Mouse (Mus musculus) lung, embryonic 16.5 days (tissue): Measurements from ENCODE around the gene Gm3409. TPM values are rescaled to one million over a fixed set of nuclear protein-coding genes. Genes with fewer than 3 reads are reported as not detected.
"Not testable (repeated sequence)": the region's sequence is repeated elsewhere in the genome, so short reads cannot be mapped to it uniquely, and the experiment has no call there.

Experiments
- ATAC-seq: fragments of 200-750 bp; cut with Nextera tagmentation; 2 replicates; pipeline ENCODE4 v1.8.0; 2017; ENCODE audit warnings: low read depth, mild to moderate bottlenecking, moderate library complexity
- H3K27ac ChIP-seq: fragments of 300-500 bp; sonication (generic); 2 replicates; pipeline ENCODE4 v1.5.1; 2014; ENCODE audit warnings: mild to moderate bottlenecking, control low read depth, low read length
- H3K27me3 ChIP-seq: fragments of 300-500 bp; sonication (generic); 2 replicates; pipeline ENCODE4 v1.6.1; 2014; ENCODE audit warnings: low read depth, low read length, mixed read lengths; ENCODE audit not compliant: control insufficient read depth, insufficient read depth
- H3K36me3 ChIP-seq: fragments of 300-500 bp; sonication (generic); 2 replicates; pipeline ENCODE4 v1.6.1; 2014; ENCODE audit warnings: low read length; ENCODE audit not compliant: control insufficient read depth, insufficient read depth
- H3K4me1 ChIP-seq: fragments of 300-500 bp; sonication (generic); replicated peaks from 2 replicates; pipeline ENCODE4 v1.6.1; 2014; ENCODE audit warnings: low read length, mixed read lengths; ENCODE audit not compliant: control insufficient read depth, insufficient read depth
- H3K4me2 ChIP-seq: fragments of 300-500 bp; sonication (generic); 2 replicates; pipeline ENCODE4 v1.6.1; 2014; ENCODE audit warnings: low read depth, low read length, control low read depth
- H3K4me3 ChIP-seq: fragments of 300-500 bp; sonication (generic); 2 replicates; pipeline ENCODE4 v1.5.1; 2014; ENCODE audit warnings: mild to moderate bottlenecking, low read length, control low read depth
- H3K9ac ChIP-seq: fragments of 300-500 bp; sonication (generic); 2 replicates; pipeline ENCODE4 v1.6.1; 2014; ENCODE audit warnings: low read length, control low read depth
- H3K9me3 ChIP-seq: fragments of 300-500 bp; sonication (generic); 2 replicates; pipeline ENCODE4 v1.6.1; 2016; ENCODE audit warnings: low read length; ENCODE audit not compliant: control insufficient read depth
- WGBS: fragments of 180-500 bp; shearing (Covaris S2); extraction: QIAGEN DNeasy Blood & Tissue Kit; methylation state at CpG from one replicate; pipeline ENCODE4 v1.1.7; 2014; 5-methylcytosine and 5-hydroxymethylcytosine counted together
- polyA plus RNA-seq: library from polyadenylated mRNA; unstranded; fragments of >200 nt; fragmentation: Nextera tagmentation; extraction: Ambion mirVana; gene quantifications from 2 replicates; pipeline ENCODE4 v1.2.1, GENCODE M21; 2015

Gm3409 gene
- polyA plus RNA-seq, result not detected in 2 replicates

- not testable (repeated sequence) for H3K4me3 ChIP-seq, ATAC-seq
- WGBS, result 95% methylated on average over 3 of the region's 3 CpGs
These were observed at the start of gene Gm3409 for GRCm38 (mm10) chr5:146537347-146537746. TSS of gene Gm3409 (plus strand) at chr5:146537647.

GRCm38 (mm10) chr5:146488959-146489358 lies 48.5 kb upstream of the Gm3409 start:
- not testable (repeated sequence) for H3K27ac ChIP-seq, H3K4me2 ChIP-seq, H3K27me3 ChIP-seq, H3K36me3 ChIP-seq, H3K4me1 ChIP-seq, H3K9ac ChIP-seq, H3K4me3 ChIP-seq, H3K9me3 ChIP-seq, ATAC-seq
- WGBS, result 7% methylated on average over 3 of the region's 4 CpGs

More at GRCm38 (mm10) chr5:146537347-146537746, at the start of gene Gm3409:
- not testable (repeated sequence) for H3K4me1 ChIP-seq, H3K27ac ChIP-seq, H3K36me3 ChIP-seq, H3K27me3 ChIP-seq, H3K9ac ChIP-seq, H3K4me2 ChIP-seq, H3K9me3 ChIP-seq

- not testable (repeated sequence) for H3K4me2 ChIP-seq, H3K4me3 ChIP-seq, H3K27ac ChIP-seq, H3K4me1 ChIP-seq, H3K27me3 ChIP-seq, H3K36me3 ChIP-seq, ATAC-seq, H3K9ac ChIP-seq, H3K9me3 ChIP-seq
- no CpG with 5 or more reads among the region's 5 CpGs for WGBS
These were observed 46.4 kb upstream of the Gm3409 start, which contains the start of gene Gm6370 for GRCm38 (mm10) chr5:146491063-146491462. TSS of gene Gm6370 (plus strand) at chr5:146491363.

GRCm38 (mm10) chr5:146502099-146502498 lies 35.3 kb upstream of the Gm3409 start, which contains the start of gene 4930449I24Rik:
TSS of gene 4930449I24Rik (plus strand) at chr5:146502399.
- not testable (repeated sequence) for H3K9me3 ChIP-seq, H3K27me3 ChIP-seq, ATAC-seq, H3K4me2 ChIP-seq, H3K4me3 ChIP-seq, H3K9ac ChIP-seq, H3K36me3 ChIP-seq, H3K27ac ChIP-seq, H3K4me1 ChIP-seq
- WGBS, result no CpG with 5 or more reads among the region's 5 CpGs

GRCm38 (mm10) chr5:146513823-146514222 lies 23.6 kb upstream of the Gm3409 start, which contains the start of gene Gm3402:
TSS of gene Gm3402 (plus strand) at chr5:146514123.
- not testable (repeated sequence) for H3K9me3 ChIP-seq, H3K27me3 ChIP-seq, H3K27ac ChIP-seq, H3K4me3 ChIP-seq, ATAC-seq, H3K36me3 ChIP-seq, H3K4me1 ChIP-seq, H3K9ac ChIP-seq, H3K4me2 ChIP-seq
- WGBS, result no CpG with 5 or more reads among the region's 5 CpGs

- not testable (repeated sequence) for H3K9ac ChIP-seq, H3K4me2 ChIP-seq, H3K4me1 ChIP-seq, ATAC-seq, H3K27me3 ChIP-seq, H3K36me3 ChIP-seq, H3K9me3 ChIP-seq, H3K27ac ChIP-seq, H3K4me3 ChIP-seq
- 100% methylated on average over 1 of the region's 3 CpGs for WGBS
These were observed 11.9 kb upstream of the Gm3409 start, which contains the start of gene Gm3404 for GRCm38 (mm10) chr5:146525501-146525900. TSS of gene Gm3404 (plus strand) at chr5:146525801.

GRCm38 (mm10) chr5:146555836-146556235 lies 18.4 kb downstream of the Gm3409 start, which contains the start of gene Gm3415:
TSS of gene Gm3415 (plus strand) at chr5:146556136.
- WGBS, result no CpG with 5 or more reads among the region's 3 CpGs
- not testable (repeated sequence) for H3K27ac ChIP-seq, H3K9ac ChIP-seq, H3K27me3 ChIP-seq, H3K4me2 ChIP-seq, ATAC-seq, H3K4me1 ChIP-seq, H3K9me3 ChIP-seq, H3K4me3 ChIP-seq, H3K36me3 ChIP-seq

GRCm38 (mm10) chr5:146564259-146564658 lies 26.8 kb downstream of the Gm3409 start:
- no peak overlapping the region for H3K27ac ChIP-seq
- no peaks in the 10 kb centered on the region for H3K4me1 ChIP-seq
- H3K36me3 ChIP-seq, result no peaks in the 10 kb centered on the region
- H3K9ac ChIP-seq, result no peak overlapping the region
- no peaks in the 10 kb centered on the region for H3K27me3 ChIP-seq
- no peak overlapping the region for H3K4me3 ChIP-seq
- no peak for ATAC-seq
- WGBS, result 83% methylated on average over 1 of the region's 1 CpGs
- H3K4me2 ChIP-seq, result no peak overlapping the region
- no peaks in the 10 kb centered on the region for H3K9me3 ChIP-seq

GRCm38 (mm10) chr5:146567054-146567453 lies 29.6 kb downstream of the Gm3409 start:
- Histone ChIP-seq H3K4me1 (no peaks in the 10 kb centered on the region), H3K9me3 (no peaks in the 10 kb centered on the region), H3K36me3 (no peaks in the 10 kb centered on the region), H3K9ac (no peak overlapping the region), H3K4me3 (no peak overlapping the region), H3K4me2 (no peak overlapping the region), H3K27ac (no peak overlapping the region), H3K27me3 (no peaks in the 10 kb centered on the region)
- 57% methylated on average over 4 of the region's 4 CpGs for WGBS
- ATAC-seq, result no peak

- H3K4me1 ChIP-seq, H3K4me2 ChIP-seq, H3K27me3 ChIP-seq, H3K9me3 ChIP-seq, H3K27ac ChIP-seq, H3K4me3 ChIP-seq, ATAC-seq, H3K9ac ChIP-seq, H3K36me3 ChIP-seq: not testable (repeated sequence)
- whole genome bisulfite sequencing, result 75% methylated on average over 6 of the region's 6 CpGs
These were observed 32.7 kb downstream of the Gm3409 start for GRCm38 (mm10) chr5:146570179-146570578.
